Mouse (Mus musculus) testis, adult 2 months (tissue): ENCODE data around the gene Galnt2. TPM values are rescaled to one million over a fixed set of nuclear protein-coding genes. Genes with fewer than 3 reads are reported as not detected.

Source experiments
- H3K27ac ChIP-seq: fragments of 200-500 bp; 2 replicates; pipeline ENCODE4 v1.5.1; 2012; ENCODE audit warnings: low read depth, low read length; ENCODE audit not compliant: control insufficient read depth, insufficient read depth
- H3K27me3 ChIP-seq: fragments of 200-500 bp; 2 replicates; pipeline ENCODE4 v1.6.1; 2012; ENCODE audit warnings: mild to moderate bottlenecking, low read length, moderate library complexity; ENCODE audit not compliant: control insufficient read depth, insufficient read depth
- H3K36me3 ChIP-seq: fragments of 200-500 bp; 2 replicates; pipeline ENCODE4 v1.6.1; 2012; ENCODE audit warnings: mild to moderate bottlenecking, low read length; ENCODE audit not compliant: control insufficient read depth, insufficient read depth
- H3K4me1 ChIP-seq: fragments of 200-500 bp; 2 replicates; pipeline ENCODE4 v1.6.1; 2012; ENCODE audit warnings: low read length; ENCODE audit not compliant: control insufficient read depth, insufficient read depth
- H3K4me3 ChIP-seq: fragments of 200-500 bp; 2 replicates; pipeline ENCODE4 v1.5.1; 2012; ENCODE audit warnings: low read depth, mild to moderate bottlenecking, low read length, moderate library complexity, mixed read lengths; ENCODE audit not compliant: control insufficient read depth
- CTCF ChIP-seq: fragments of 200-500 bp; IDR thresholded peaks from 2 replicates; pipeline ENCODE4 v1.5.1; 2012; ENCODE audit warnings: low read depth, mild to moderate bottlenecking, inconsistent platforms, low read length, moderate library complexity; ENCODE audit not compliant: control insufficient read depth, insufficient read depth, insufficient replicate concordance
- POLR2A ChIP-seq: fragments of 200-500 bp; IDR thresholded peaks from 2 replicates; pipeline ENCODE4 v1.6.1; 2012; ENCODE audit warnings: low read depth, mild to moderate bottlenecking, inconsistent platforms, low read length, moderate library complexity; ENCODE audit not compliant: control insufficient read depth
- polyA plus RNA-seq: library from polyadenylated mRNA; depleted of rRNA; stranded (reverse); fragments of >200 nt; gene quantifications from 2 replicates; pipeline ENCODE4 v1.2.3, GENCODE M21; 2012

The Galnt2 gene
- polyA plus RNA-seq, 1 experiment: 0.91 TPM

DNA sequence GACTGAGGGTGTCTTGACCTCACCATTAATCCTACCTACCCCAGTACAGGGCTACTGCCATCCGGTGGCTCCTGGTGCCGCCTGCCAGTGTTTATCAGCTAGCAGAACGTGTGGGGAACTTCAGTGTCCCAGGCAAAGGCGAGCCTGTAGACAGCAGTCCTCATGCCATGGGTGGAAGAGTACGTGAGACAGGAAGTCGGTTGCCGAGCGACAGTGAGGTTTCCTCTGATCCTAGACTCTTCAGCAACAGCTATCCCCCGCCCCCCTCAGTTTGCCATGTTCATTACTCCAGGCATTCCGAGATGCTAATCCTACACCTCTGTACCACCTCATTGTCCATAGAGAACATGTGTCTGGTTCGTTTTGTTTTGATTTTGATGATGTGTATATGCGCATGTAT is 29.2 kb downstream of the Galnt2 start:
- TF ChIP-seq POLR2A (no peak), CTCF (no peak)
- Histone ChIP-seq H3K4me1 (no peaks in the 10 kb centered on the region; the same call in 1 of the 2 replicates), H3K36me3 (no peaks in the 10 kb centered on the region), H3K4me3 (no peak overlapping the region), H3K27me3 (no peaks in the 10 kb centered on the region), H3K27ac (no peak overlapping the region)

DNA sequence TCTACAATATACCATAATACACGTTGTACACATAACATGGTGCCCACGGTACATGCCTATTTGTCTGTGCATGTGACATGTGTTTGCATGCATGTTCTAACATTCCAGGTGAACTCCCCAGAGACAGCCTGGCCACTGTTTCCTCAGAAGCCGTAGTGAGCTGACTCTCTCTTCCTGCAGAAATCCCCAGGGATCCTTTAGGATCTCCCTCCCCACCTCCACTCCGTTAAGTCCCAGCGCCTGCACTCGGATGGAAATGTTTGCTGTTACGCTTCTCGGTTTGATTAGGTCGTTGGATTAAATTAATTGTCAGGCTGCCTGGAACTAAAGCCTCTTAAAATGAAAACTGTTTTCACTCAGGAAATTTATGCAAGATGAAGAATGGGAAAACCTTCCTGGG is 31.9 kb downstream of the Galnt2 start:
- Histone ChIP-seq H3K27me3 (no peaks in the 10 kb centered on the region), H3K4me1 (no peaks in the 10 kb centered on the region), H3K27ac (no peak overlapping the region), H3K36me3 (no peaks in the 10 kb centered on the region), H3K4me3 (no peak overlapping the region)
- TF ChIP-seq POLR2A (no peak), CTCF (no peak)

- H3K4me1 ChIP-seq: no peaks in the 10 kb centered on the region
- no peaks in the 10 kb centered on the region for H3K27me3 ChIP-seq
- H3K36me3 ChIP-seq: no peaks in the 10 kb centered on the region
- TF ChIP-seq CTCF (no peak), POLR2A (no peak)
- no peak overlapping the region for H3K4me3 ChIP-seq
- no peak overlapping the region for H3K27ac ChIP-seq
Observed at GRCm38 (mm10) chr8:124264032-124264431, 32.8 kb downstream of the Galnt2 start.

GRCm38 (mm10) chr8:124264671-124265070 is 33.5 kb downstream of the Galnt2 start:
- Histone ChIP-seq H3K4me1 (no peaks in the 10 kb centered on the region), H3K4me3 (no peak overlapping the region), H3K36me3 (no peaks in the 10 kb centered on the region), H3K27me3 (no peaks in the 10 kb centered on the region), H3K27ac (no peak overlapping the region)
- TF ChIP-seq CTCF (no peak), POLR2A (no peak)

DNA sequence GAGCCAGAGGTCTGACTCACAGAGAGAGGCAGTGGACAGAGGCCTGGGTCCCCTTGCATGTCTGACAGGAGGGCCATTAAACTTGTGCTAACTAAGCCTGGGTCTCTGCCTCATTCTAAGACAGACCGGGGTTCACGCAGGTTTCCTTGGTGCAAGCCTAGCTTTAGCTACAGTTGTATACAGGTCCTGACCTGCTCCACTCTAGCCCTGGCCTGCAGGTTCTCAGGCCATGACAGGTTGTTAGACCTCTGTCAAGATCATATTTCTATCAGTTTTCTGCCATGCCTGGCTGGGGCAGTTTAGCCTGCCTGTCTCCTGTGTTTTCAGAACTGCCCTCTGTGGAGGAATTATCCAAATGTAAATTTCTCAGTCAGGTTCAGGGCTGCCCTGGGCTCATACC is 33.9 kb downstream of the Galnt2 start:
- no peaks in the 10 kb centered on the region for H3K4me1 ChIP-seq
- H3K27ac ChIP-seq: no peak overlapping the region
- no peak overlapping the region for H3K4me3 ChIP-seq
- H3K27me3 ChIP-seq: no peaks in the 10 kb centered on the region
- TF ChIP-seq CTCF (no peak), POLR2A (no peak)
- H3K36me3 ChIP-seq: no peaks in the 10 kb centered on the region

- H3K27ac ChIP-seq: no peak overlapping the region
- no peaks in the 10 kb centered on the region for H3K27me3 ChIP-seq
- H3K36me3 ChIP-seq: no peaks in the 10 kb centered on the region
- no peak for TF ChIP-seq CTCF
- no peak for TF ChIP-seq POLR2A
- no peaks in the 10 kb centered on the region for H3K4me1 ChIP-seq
- no peak overlapping the region for H3K4me3 ChIP-seq
Observed at GRCm38 (mm10) chr8:124265798-124266197, 34.6 kb downstream of the Galnt2 start.

GRCm38 (mm10) chr8:124267206-124267605 is 36.0 kb downstream of the Galnt2 start:
- H3K36me3 ChIP-seq: no peaks in the 10 kb centered on the region
- H3K27me3 ChIP-seq: no peaks in the 10 kb centered on the region
- no peaks in the 10 kb centered on the region for H3K4me1 ChIP-seq
- H3K27ac ChIP-seq: no peak overlapping the region
- no peak for TF ChIP-seq CTCF
- no peak for TF ChIP-seq POLR2A
- H3K4me3 ChIP-seq: no peak overlapping the region

DNA sequence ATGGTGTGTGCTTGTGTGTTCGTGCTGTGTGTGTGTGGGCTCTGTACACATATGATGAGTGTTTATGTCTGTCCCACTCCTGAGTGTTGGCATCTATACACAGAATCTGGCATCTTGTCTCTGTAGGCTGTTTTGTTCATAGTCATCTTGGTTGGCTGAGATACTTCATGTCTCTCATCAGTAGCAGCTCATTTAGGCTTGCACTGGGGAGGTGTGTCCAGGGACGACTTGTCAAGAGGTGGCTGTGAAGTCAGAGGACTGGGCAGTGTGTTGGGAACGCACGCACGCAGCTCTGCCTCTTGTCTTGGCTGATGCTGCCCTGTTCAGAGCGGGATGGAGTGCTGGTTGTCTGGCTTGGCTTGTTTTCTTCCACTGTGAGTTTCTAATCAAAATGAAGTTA is 39.3 kb downstream of the Galnt2 start:
- Histone ChIP-seq H3K4me3 (no peak overlapping the region), H3K36me3 (no peaks in the 10 kb centered on the region), H3K27ac (no peak overlapping the region), H3K27me3 (no peaks in the 10 kb centered on the region), H3K4me1 (no peaks in the 10 kb centered on the region)
- TF ChIP-seq POLR2A: no peak
- no peak for TF ChIP-seq CTCF
